17 mouse cellular contexts compared by ENCODE assay signal in genomic region chr1:133204985-133205384, GRCm38 (mm10). TPM values are rescaled to one million over a fixed set of nuclear protein-coding genes. Genes with fewer than 3 reads are reported as not detected.
DNase-seq lines count a peak whose midpoint lies in the region; ATAC-seq lines count a peak whose summit lies in the region.
"Had no signal": no experiment of that assay in that cellular context is flagged by ENCODE, and none has a peak within 500 bp of the region (broad histone marks: within the 10 kb centered on the region; RNA-seq: fewer than 3 reads in every experiment).

No protein-coding gene starts in this region.

- DNase-seq in kidney, postnatal 14 days: no peak
- no peak for DNase-seq in cerebellum, adult 8-10 months
- no peak for DNase-seq in right cerebral cortex, adult 18-20 months
- DNase-seq: cerebellum, postnatal 14 days; gastrocnemius, postnatal 14 days; layer of hippocampus, adult 9-11 months; lung, embryonic 14.5 days; right cerebral cortex, postnatal 25 days had no signal

- no peak for ATAC-seq in kidney, embryonic 16.5 days (ENCODE audit: low FRiP score, low TSS enrichment)
- peak; percentile 71 for ATAC-seq in intestine, embryonic 15.5 days
- ATAC-seq in lung, embryonic 15.5 days (ENCODE audit: borderline replicate concordance, extremely low read depth, low FRiP score, low TSS enrichment): no peak
- no peak for ATAC-seq in stomach, embryonic 14.5 days (ENCODE audit: insufficient number of reproducible peaks, insufficient read depth, low FRiP score, low read depth)
- ATAC-seq: CD4-positive, CD25-positive, alpha-beta regulatory T cell, adult 4 months; forebrain, embryonic 15.5 days; inflammation-experienced regulatory T-cells, adult 6 months; midbrain, embryonic 13.5 days had no signal

- H3K9ac ChIP-seq in kidney, embryonic 16.5 days (replicated peaks; ENCODE audit: low read length): no peak overlapping the region
- H3K9ac ChIP-seq in intestine, embryonic 15.5 days: no peak overlapping the region
- no peak overlapping the region for H3K9ac ChIP-seq in lung, embryonic 15.5 days
- no peak overlapping the region for H3K9ac ChIP-seq in stomach, embryonic 14.5 days (replicated peaks; ENCODE audit: low read depth, low read length)
- H3K9ac ChIP-seq: forebrain, embryonic 15.5 days; limb, embryonic 15.5 days; lung, embryonic 14.5 days; midbrain, embryonic 13.5 days had no signal

- no peaks in the 10 kb centered on the region; the same call in 1 of the 2 replicates for H3K27me3 ChIP-seq in kidney, embryonic 16.5 days (ENCODE audit: insufficient read depth, low read length)
- no peaks in the 10 kb centered on the region for H3K27me3 ChIP-seq in intestine, embryonic 15.5 days (replicated peaks)
- 0 out of 2 replicates have a peak, but pooled peaks cover 5% of the 10 kb centered on the region for H3K27me3 ChIP-seq in lung, embryonic 15.5 days
- H3K27me3 ChIP-seq in stomach, embryonic 14.5 days (ENCODE audit: control insufficient read depth, insufficient read depth, low read length): no peaks in the 10 kb centered on the region
- H3K27me3 ChIP-seq: forebrain, embryonic 15.5 days; limb, embryonic 15.5 days; midbrain, embryonic 13.5 days had no signal

- peaks cover 30% of the 10 kb centered on the region for H3K4me1 ChIP-seq in kidney, embryonic 16.5 days (ENCODE audit: insufficient read depth, low read length)
- H3K4me1 ChIP-seq in intestine, embryonic 15.5 days (replicated peaks): peaks cover 35% of the 10 kb centered on the region
- peaks cover 19% of the 10 kb centered on the region for H3K4me1 ChIP-seq in lung, embryonic 15.5 days
- H3K4me1 ChIP-seq in stomach, embryonic 14.5 days (ENCODE audit: control insufficient read depth, insufficient read depth, low read length): peaks cover 26% of the 10 kb centered on the region; the same call in 1 of the 2 replicates

- WGBS in kidney, embryonic 16.5 days: 56% methylated on average over 10 of the region's 10 CpGs
- 45% methylated on average over 10 of the region's 10 CpGs for WGBS in intestine, embryonic 15.5 days
- 48% methylated on average over 10 of the region's 10 CpGs for WGBS in lung, embryonic 15.5 days
- 62% methylated on average over 10 of the region's 10 CpGs for WGBS in stomach, embryonic 14.5 days

- no peak overlapping the region for H3K4me3 ChIP-seq in kidney, embryonic 16.5 days (ENCODE audit: low read length)
- H3K4me3 ChIP-seq in intestine, embryonic 15.5 days (replicated peaks): 0 out of 2 replicates have a peak overlapping the region, but pooled peaks have one; percentile 8
- H3K4me3 ChIP-seq in lung, embryonic 15.5 days: no peak overlapping the region
- no peak overlapping the region for H3K4me3 ChIP-seq in stomach, embryonic 14.5 days (ENCODE audit: low read depth, low read length)
- H3K4me3 ChIP-seq: forebrain, embryonic 15.5 days; limb, embryonic 15.5 days; midbrain, embryonic 13.5 days had no signal

- H3K36me3 ChIP-seq in kidney, embryonic 16.5 days (ENCODE audit: insufficient read depth, low read length): no peaks in the 10 kb centered on the region
- no peaks in the 10 kb centered on the region for H3K36me3 ChIP-seq in intestine, embryonic 15.5 days
- no peaks in the 10 kb centered on the region for H3K36me3 ChIP-seq in lung, embryonic 15.5 days
- no peaks in the 10 kb centered on the region for H3K36me3 ChIP-seq in stomach, embryonic 14.5 days (ENCODE audit: control insufficient read depth, insufficient read depth, low read length)
- H3K36me3 ChIP-seq: forebrain, embryonic 15.5 days; limb, embryonic 15.5 days; midbrain, embryonic 13.5 days had no signal

- H3K27ac ChIP-seq in kidney, embryonic 16.5 days (ENCODE audit: low read length): peak overlapping the region; percentile 21
- peak overlapping the region; percentile 67; the same call in 1 of the 2 replicates for H3K27ac ChIP-seq in intestine, embryonic 15.5 days
- no peak overlapping the region for H3K27ac ChIP-seq in lung, embryonic 15.5 days
- peak overlapping the region; percentile 39; the same call in 1 of the 2 replicates for H3K27ac ChIP-seq in stomach, embryonic 14.5 days (ENCODE audit: low read length)
- H3K27ac ChIP-seq: forebrain, embryonic 15.5 days; limb, embryonic 15.5 days had no signal

- H3K9me3 ChIP-seq in kidney, embryonic 16.5 days (ENCODE audit: low read length): no peaks in the 10 kb centered on the region
- H3K9me3 ChIP-seq in intestine, embryonic 15.5 days: no peaks in the 10 kb centered on the region
- no peaks in the 10 kb centered on the region for H3K9me3 ChIP-seq in lung, embryonic 15.5 days
- H3K9me3 ChIP-seq in stomach, embryonic 14.5 days (ENCODE audit: control insufficient read depth, low read depth, low read length): no peaks in the 10 kb centered on the region
- H3K9me3 ChIP-seq: forebrain, embryonic 15.5 days; limb, embryonic 15.5 days; midbrain, embryonic 13.5 days had no signal

- no peak overlapping the region for H3K4me2 ChIP-seq in kidney, embryonic 16.5 days (replicated peaks; ENCODE audit: low read depth, low read length)
- peak overlapping the region; percentile 29; the same call in 1 of the 2 replicates for H3K4me2 ChIP-seq in intestine, embryonic 15.5 days (replicated peaks)
- peak overlapping the region; percentile 10; the same call in 1 of the 2 replicates for H3K4me2 ChIP-seq in lung, embryonic 15.5 days
- H3K4me2 ChIP-seq in stomach, embryonic 14.5 days (replicated peaks; ENCODE audit: low read depth, low read length): 0 out of 2 replicates have a peak overlapping the region, but pooled peaks have one; percentile 7
- H3K4me2 ChIP-seq: forebrain, embryonic 15.5 days; limb, embryonic 15.5 days; lung, embryonic 14.5 days; midbrain, embryonic 13.5 days had no signal

RNA-seq across cellular contexts. Expression of gene Plekha6, which starts 41.0 kb away (rescaled TPM):
- 8.5 and 9.7 TPM in 2 replicates for polyA plus RNA-seq in kidney, embryonic 16.5 days (2015; fragmentation: Nextera tagmentation; extraction: Ambion mirVana)
- 13.7 and 15.3 TPM in 2 replicates for polyA plus RNA-seq in intestine, embryonic 15.5 days (2015; fragmentation: Nextera tagmentation; extraction: Ambion mirVana)
- polyA plus RNA-seq in lung, embryonic 15.5 days (2015; fragmentation: Nextera tagmentation; extraction: Ambion mirVana): 6.9 and 7.6 TPM in 2 replicates
- 19.8 and 21.7 TPM in 2 replicates for polyA plus RNA-seq in stomach, embryonic 14.5 days (2014; fragmentation: Nextera tagmentation; extraction: Ambion mirVana)
- polyA plus RNA-seq: CD4-positive, CD25-positive, alpha-beta regulatory T cell, adult 4 months had no signal
